Mouse (Mus musculus): ENCODE measurements at regions not wholly inside any gene's neighbourhood (a gene's known extent, or its start where the extent isn't known, plus 50 kb on each side); places are given as distances from the start of the nearest gene placed in this dataset.

DNA sequence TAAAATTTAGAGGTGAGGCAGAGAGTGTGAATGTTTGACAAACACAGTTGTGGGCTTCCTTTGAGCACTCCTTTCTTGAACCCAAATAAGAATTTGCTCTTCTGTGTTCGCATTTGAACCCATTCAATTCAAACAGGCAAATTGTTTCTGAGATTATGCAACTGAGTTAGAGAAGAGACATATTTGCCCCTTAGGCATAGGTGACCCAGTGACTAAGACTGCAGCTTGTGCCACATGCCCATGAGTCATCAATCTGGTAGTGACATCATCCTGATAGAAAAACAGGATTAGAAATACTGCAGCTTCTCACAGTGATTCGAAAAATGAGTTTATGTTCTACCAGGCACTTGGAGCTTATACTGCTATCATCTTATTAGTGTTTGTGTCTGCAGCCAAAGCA is 67.2 kb downstream of the Zfp622 start:
- Histone ChIP-seq H3K36me3 (ENCODE audit: control insufficient read depth, insufficient read depth, low read length, poor library complexity, severe bottlenecking) (no peaks in the 10 kb centered on the region), H3K27ac (ENCODE audit: insufficient read depth, low read depth, low read length, poor library complexity, severe bottlenecking) (no peak overlapping the region), H3K4me1 (ENCODE audit: control insufficient read depth in 2 of 2, insufficient read depth in 2 of 2, low read length in 2 of 2, poor library complexity in 1 of 2) (no peaks in the 10 kb centered on the region), H3K9ac (ENCODE audit: insufficient read depth, low read depth, low read length, poor library complexity, severe bottlenecking) (no peak overlapping the region), H3K4me3 (ENCODE audit: insufficient read depth in 1 of 2, low read depth in 1 of 2, low read length in 2 of 2, poor library complexity in 1 of 2, severe bottlenecking in 1 of 2) (no peak overlapping the region), H3K9me3 (ENCODE audit: control insufficient read depth, insufficient read depth, low read depth, low read length) (no peaks in the 10 kb centered on the region)
- in situ Hi-C loops (cut with MboI; ENCODE audit: low sequenced_read_pairs in 2 of 2, unreplicated experiment in 2 of 2): no loop called here
- TF ChIP-seq CHD2 (IDR thresholded peaks at IDR 0.05; ENCODE audit: low read depth, low read length) (no peak), ZC3H11A (IDR thresholded peaks at IDR 0.05; ENCODE audit: borderline replicate concordance, low read depth, low read length) (no peak), ZNF384 (IDR thresholded peaks at IDR 0.05; ENCODE audit: low read depth, low read length) (no peak), HCFC1 (IDR thresholded peaks at IDR 0.05; ENCODE audit: borderline replicate concordance, insufficient read depth, low read length) (no peak), MAFK (IDR thresholded peaks at IDR 0.05; ENCODE audit: insufficient read depth, low read depth, low read length) (no peak)
- no peak for DNase-seq (ENCODE audit: low read depth, low spot score)

DNA sequence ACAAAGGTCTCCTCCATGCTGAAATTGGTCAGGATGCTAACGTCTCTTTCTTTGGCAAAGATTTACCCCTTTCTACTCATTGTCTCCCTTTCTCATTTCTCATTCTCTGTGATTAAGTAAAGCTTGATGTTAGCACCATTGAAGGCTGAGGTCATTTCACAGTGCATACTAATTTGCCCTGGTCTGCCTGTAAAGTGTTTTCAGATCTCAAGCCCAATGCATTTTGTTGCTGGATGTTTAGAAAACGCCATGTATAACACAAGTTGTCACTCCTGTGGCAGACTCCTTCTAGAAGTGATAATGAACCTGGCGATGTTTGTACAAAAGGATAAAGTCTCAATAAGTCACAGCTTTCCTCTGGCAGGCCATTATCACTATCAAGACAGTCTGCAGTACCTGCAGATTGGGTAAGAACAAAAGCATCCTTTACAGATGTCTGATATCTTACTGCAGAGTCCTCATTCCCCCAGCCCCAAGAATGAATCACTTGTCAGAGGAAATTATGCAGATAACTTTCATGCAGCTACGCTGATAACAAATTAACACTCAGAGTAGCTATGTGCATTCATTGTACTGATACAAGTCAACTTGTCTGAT is 68.7 kb downstream of the Zfp622 start:
- TF ChIP-seq ZNF384 (IDR thresholded peaks at IDR 0.05; ENCODE audit: low read depth, low read length) (no peak), CHD2 (IDR thresholded peaks at IDR 0.05; ENCODE audit: low read depth, low read length) (no peak), HCFC1 (IDR thresholded peaks at IDR 0.05; ENCODE audit: borderline replicate concordance, insufficient read depth, low read length) (no peak), MAFK (IDR thresholded peaks at IDR 0.05; ENCODE audit: insufficient read depth, low read depth, low read length) (no peak), ZC3H11A (IDR thresholded peaks at IDR 0.05; ENCODE audit: borderline replicate concordance, low read depth, low read length) (no peak)
- Histone ChIP-seq H3K36me3 (ENCODE audit: control insufficient read depth, insufficient read depth, low read length, poor library complexity, severe bottlenecking) (no peaks in the 10 kb centered on the region), H3K4me3 (ENCODE audit: insufficient read depth in 1 of 2, low read depth in 1 of 2, low read length in 2 of 2, poor library complexity in 1 of 2, severe bottlenecking in 1 of 2) (no peak overlapping the region), H3K4me1 (ENCODE audit: control insufficient read depth in 2 of 2, insufficient read depth in 2 of 2, low read length in 2 of 2, poor library complexity in 1 of 2) (no peaks in the 10 kb centered on the region), H3K27ac (ENCODE audit: insufficient read depth, low read depth, low read length, poor library complexity, severe bottlenecking) (no peak overlapping the region), H3K9me3 (ENCODE audit: control insufficient read depth, insufficient read depth, low read depth, low read length) (no peaks in the 10 kb centered on the region), H3K9ac (ENCODE audit: insufficient read depth, low read depth, low read length, poor library complexity, severe bottlenecking) (no peak overlapping the region)
- in situ Hi-C loops (cut with MboI; ENCODE audit: low sequenced_read_pairs in 2 of 2, unreplicated experiment in 2 of 2): no loop called here
- no peak for DNase-seq (ENCODE audit: low read depth, low spot score)

DNA sequence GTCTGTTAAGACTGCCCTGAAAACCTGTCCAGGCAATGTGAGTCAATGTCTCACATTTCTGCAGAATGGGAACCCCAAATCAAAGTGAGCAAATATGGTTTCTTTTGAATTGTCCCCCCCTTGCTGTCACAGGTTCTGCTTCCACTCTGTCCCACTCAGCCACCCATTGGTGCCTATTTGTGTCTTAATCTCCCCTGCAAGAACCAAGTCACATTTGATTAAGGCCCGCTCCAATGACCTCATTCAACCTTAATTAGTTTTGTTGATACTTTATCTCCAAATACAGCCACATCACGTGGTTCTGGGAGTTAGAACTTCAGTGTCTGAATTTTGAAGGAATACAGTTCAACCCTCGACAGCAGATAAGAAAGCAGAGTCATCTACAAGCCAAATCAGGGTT is 73.9 kb downstream of the Zfp622 start:
- H3K36me3 ChIP-seq (ENCODE audit: control insufficient read depth, insufficient read depth, low read length, poor library complexity, severe bottlenecking): no peaks in the 10 kb centered on the region
- H3K27ac ChIP-seq (ENCODE audit: insufficient read depth, low read depth, low read length, poor library complexity, severe bottlenecking): no peak overlapping the region
- H3K9me3 ChIP-seq (ENCODE audit: control insufficient read depth, insufficient read depth, low read depth, low read length): no peaks in the 10 kb centered on the region
- H3K4me1 ChIP-seq (ENCODE audit: control insufficient read depth in 2 of 2, insufficient read depth in 2 of 2, low read length in 2 of 2, poor library complexity in 1 of 2): no peaks in the 10 kb centered on the region
- no peak for DNase-seq (ENCODE audit: low read depth, low spot score)
- no peak overlapping the region for H3K9ac ChIP-seq (ENCODE audit: insufficient read depth, low read depth, low read length, poor library complexity, severe bottlenecking)
- no peak overlapping the region for H3K4me3 ChIP-seq (ENCODE audit: insufficient read depth in 1 of 2, low read depth in 1 of 2, low read length in 2 of 2, poor library complexity in 1 of 2, severe bottlenecking in 1 of 2)
- no peak for TF ChIP-seq ZC3H11A (IDR thresholded peaks at IDR 0.05; ENCODE audit: borderline replicate concordance, low read depth, low read length)
- TF ChIP-seq CHD2 (IDR thresholded peaks at IDR 0.05; ENCODE audit: low read depth, low read length): no peak
- TF ChIP-seq HCFC1 (IDR thresholded peaks at IDR 0.05; ENCODE audit: borderline replicate concordance, insufficient read depth, low read length): no peak
- TF ChIP-seq MAFK (IDR thresholded peaks at IDR 0.05; ENCODE audit: insufficient read depth, low read depth, low read length): no peak
- TF ChIP-seq ZNF384 (IDR thresholded peaks at IDR 0.05; ENCODE audit: low read depth, low read length): no peak
- in situ Hi-C loops (cut with MboI; ENCODE audit: low sequenced_read_pairs in 2 of 2, unreplicated experiment in 2 of 2): no loop called here

DNA sequence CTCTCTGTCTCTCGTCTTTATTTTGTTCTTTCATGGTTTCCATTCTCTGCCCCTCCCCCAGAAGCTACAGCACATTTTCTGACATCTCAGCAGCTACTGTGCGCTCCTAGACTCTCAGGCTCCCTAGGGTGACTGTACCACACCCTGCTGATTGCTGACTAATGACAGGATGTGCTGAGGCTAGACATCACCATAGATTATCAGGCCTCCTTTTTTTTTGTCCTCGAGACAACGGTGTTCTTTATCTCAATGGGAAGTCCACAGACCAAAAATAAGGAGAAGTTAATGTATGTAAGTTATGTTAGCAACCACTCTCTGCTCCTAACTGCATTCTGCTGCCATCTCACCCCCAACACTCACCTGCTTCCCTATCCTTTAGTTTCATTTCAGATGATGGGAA is 116.0 kb downstream of the Zfp622 start:
- Histone ChIP-seq H3K36me3 (ENCODE audit: control insufficient read depth, insufficient read depth, low read length, poor library complexity, severe bottlenecking) (no peaks in the 10 kb centered on the region), H3K9me3 (ENCODE audit: control insufficient read depth, insufficient read depth, low read depth, low read length) (no peaks in the 10 kb centered on the region), H3K9ac (ENCODE audit: insufficient read depth, low read depth, low read length, poor library complexity, severe bottlenecking) (no peak overlapping the region), H3K4me3 (ENCODE audit: insufficient read depth in 1 of 2, low read depth in 1 of 2, low read length in 2 of 2, poor library complexity in 1 of 2, severe bottlenecking in 1 of 2) (no peak overlapping the region), H3K27ac (ENCODE audit: insufficient read depth, low read depth, low read length, poor library complexity, severe bottlenecking) (no peak overlapping the region), H3K4me1 (ENCODE audit: control insufficient read depth in 2 of 2, insufficient read depth in 2 of 2, low read length in 2 of 2, poor library complexity in 1 of 2) (no peaks in the 10 kb centered on the region)
- in situ Hi-C loops (cut with MboI; ENCODE audit: low sequenced_read_pairs in 2 of 2, unreplicated experiment in 2 of 2): no loop called here
- DNase-seq (ENCODE audit: low read depth, low spot score): no peak
- no peak for TF ChIP-seq MAFK (IDR thresholded peaks at IDR 0.05; ENCODE audit: insufficient read depth, low read depth, low read length)
- no peak for TF ChIP-seq HCFC1 (IDR thresholded peaks at IDR 0.05; ENCODE audit: borderline replicate concordance, insufficient read depth, low read length)
- TF ChIP-seq ZNF384 (IDR thresholded peaks at IDR 0.05; ENCODE audit: low read depth, low read length): no peak
- TF ChIP-seq CHD2 (IDR thresholded peaks at IDR 0.05; ENCODE audit: low read depth, low read length): no peak
- no peak for TF ChIP-seq ZC3H11A (IDR thresholded peaks at IDR 0.05; ENCODE audit: borderline replicate concordance, low read depth, low read length)

DNA sequence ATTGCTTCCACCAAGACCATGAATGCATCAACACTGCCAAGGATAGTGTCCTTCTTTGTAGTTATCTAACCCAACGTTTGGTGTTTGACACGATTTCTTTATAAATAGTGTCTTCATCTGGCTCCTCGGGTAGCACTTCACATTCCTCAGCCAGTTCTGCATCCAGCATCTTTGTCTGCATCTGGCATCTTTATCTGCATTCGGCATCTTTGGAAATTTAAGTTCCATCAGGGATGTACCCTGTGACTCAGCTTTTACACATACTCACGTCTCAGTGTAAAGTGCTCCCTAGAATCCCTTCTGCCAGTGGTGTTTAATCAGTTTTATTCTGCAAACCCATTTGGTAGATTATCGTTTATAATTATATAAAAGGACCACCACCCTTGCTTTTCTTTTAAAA is 123.8 kb downstream of the Zfp622 start:
- Histone ChIP-seq H3K4me3 (ENCODE audit: insufficient read depth in 1 of 2, low read depth in 1 of 2, low read length in 2 of 2, poor library complexity in 1 of 2, severe bottlenecking in 1 of 2) (no peak overlapping the region), H3K9ac (ENCODE audit: insufficient read depth, low read depth, low read length, poor library complexity, severe bottlenecking) (no peak overlapping the region), H3K27ac (ENCODE audit: insufficient read depth, low read depth, low read length, poor library complexity, severe bottlenecking) (no peak overlapping the region), H3K36me3 (ENCODE audit: control insufficient read depth, insufficient read depth, low read length, poor library complexity, severe bottlenecking) (no peaks in the 10 kb centered on the region), H3K4me1 (ENCODE audit: control insufficient read depth in 2 of 2, insufficient read depth in 2 of 2, low read length in 2 of 2, poor library complexity in 1 of 2) (no peaks in the 10 kb centered on the region), H3K9me3 (ENCODE audit: control insufficient read depth, insufficient read depth, low read depth, low read length) (no peaks in the 10 kb centered on the region)
- DNase-seq (ENCODE audit: low read depth, low spot score): no peak
- in situ Hi-C loops (cut with MboI; ENCODE audit: low sequenced_read_pairs in 2 of 2, unreplicated experiment in 2 of 2): no loop called here
- TF ChIP-seq HCFC1 (IDR thresholded peaks at IDR 0.05; ENCODE audit: borderline replicate concordance, insufficient read depth, low read length) (no peak), ZNF384 (IDR thresholded peaks at IDR 0.05; ENCODE audit: low read depth, low read length) (no peak), ZC3H11A (IDR thresholded peaks at IDR 0.05; ENCODE audit: borderline replicate concordance, low read depth, low read length) (no peak), CHD2 (IDR thresholded peaks at IDR 0.05; ENCODE audit: low read depth, low read length) (no peak), MAFK (IDR thresholded peaks at IDR 0.05; ENCODE audit: insufficient read depth, low read depth, low read length) (no peak)

All from ES-E14 (cell line).